Mouse (Mus musculus) brain, embryonic 14.5 days (tissue): ENCODE results near the gene Heatr6. TPM values are rescaled to one million over a fixed set of nuclear protein-coding genes. Genes with fewer than 3 reads are reported as not detected.
A peak's percentile ranks its signal among the peaks of the same experiment; 100 is the strongest.

ENCODE experiments used
- DNase-seq: peaks from one replicate; pipeline ENCODE4 v3.0.0-alpha.2; 2011; ENCODE audit warnings: low read depth
- CTCF ChIP-seq: fragments of 200-500 bp; IDR thresholded peaks from 2 replicates; pipeline ENCODE4 v1.5.1; 2012; ENCODE audit warnings: inconsistent platforms, mild to moderate bottlenecking, moderate library complexity, borderline replicate concordance; ENCODE audit not compliant: insufficient read depth, insufficient read length; ENCODE audit errors: extremely low read depth
- POLR2A ChIP-seq: fragments of 200-500 bp; IDR thresholded peaks from 2 replicates; pipeline ENCODE4 v1.6.1; 2012; ENCODE audit warnings: mild to moderate bottlenecking, inconsistent platforms, borderline replicate concordance; ENCODE audit not compliant: poor library complexity, insufficient read depth, insufficient read length, severe bottlenecking; ENCODE audit errors: extremely low read depth
- polyA plus RNA-seq: library from polyadenylated mRNA; depleted of rRNA; stranded (reverse); fragments of >200 nt; gene quantifications from 2 replicates; pipeline ENCODE4 v1.2.3, GENCODE M21; 2012

Gene Heatr6
- polyA plus RNA-seq, 1 experiment, result 35.9 TPM

DNA sequence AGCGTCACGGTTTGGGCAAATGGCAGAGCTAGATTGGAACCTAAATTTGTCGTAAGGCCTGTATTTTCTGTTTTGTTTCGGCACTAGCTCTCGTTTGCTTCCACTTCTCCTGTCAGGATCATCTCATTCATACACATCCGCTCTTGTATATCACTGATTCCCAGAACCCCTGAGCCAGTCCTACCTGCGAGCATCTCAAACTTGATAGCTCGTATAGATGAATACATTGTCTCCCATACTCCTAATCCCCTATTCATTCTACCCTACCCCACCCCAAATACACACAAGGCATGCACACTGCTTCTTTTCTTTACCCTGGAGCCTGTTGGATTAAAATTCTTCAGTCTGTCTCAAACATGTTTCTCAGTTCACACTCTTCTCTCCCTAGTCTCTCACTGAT, 731 bp downstream of the Heatr6 start:
- TF ChIP-seq CTCF (no peak), POLR2A (no peak)
- no peak for DNase-seq

DNA sequence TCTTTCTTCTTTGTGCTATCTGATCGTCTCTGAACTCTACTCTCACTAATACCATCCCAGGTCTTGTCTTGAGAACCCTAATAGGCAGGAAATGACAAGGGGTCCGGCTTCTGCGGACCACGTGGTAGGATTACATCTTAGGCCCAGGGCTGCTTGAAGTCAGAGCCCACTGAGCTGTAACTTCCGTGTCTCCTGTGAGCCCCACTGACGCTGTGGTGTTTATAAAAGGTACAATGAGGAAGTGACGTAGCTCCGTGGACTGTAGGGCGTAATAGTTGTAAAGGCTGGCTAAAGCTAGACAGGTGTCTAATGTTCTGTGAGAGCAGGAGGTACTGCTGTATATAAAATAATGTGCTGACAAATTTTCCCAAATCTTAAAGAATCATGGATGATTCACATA, 13.8 kb downstream of the Heatr6 start:
- DNase-seq, result no peak
- TF ChIP-seq POLR2A, result no peak
- no peak for TF ChIP-seq CTCF

DNA sequence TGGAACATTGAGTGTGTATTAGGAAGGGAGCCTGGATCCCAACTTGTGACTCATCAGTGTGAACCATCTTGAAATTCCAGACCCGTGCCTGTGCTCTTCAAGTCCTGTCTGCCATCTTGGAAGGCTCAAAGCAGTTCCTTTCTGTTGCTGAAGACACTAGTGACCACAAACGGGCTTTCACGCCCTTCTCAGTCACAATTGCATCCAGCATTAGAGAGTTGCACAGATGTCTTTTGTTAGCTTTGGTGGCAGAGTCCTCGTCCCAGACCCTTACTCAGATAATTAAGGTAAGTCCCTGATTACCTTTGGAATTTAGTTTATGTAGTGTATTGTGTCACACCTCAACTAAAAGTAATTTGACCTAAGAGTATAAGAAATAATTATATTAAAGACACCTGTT, 15.5 kb downstream of the Heatr6 start:
- DNase-seq, result no peak
- TF ChIP-seq CTCF (no peak), POLR2A (no peak)

DNA sequence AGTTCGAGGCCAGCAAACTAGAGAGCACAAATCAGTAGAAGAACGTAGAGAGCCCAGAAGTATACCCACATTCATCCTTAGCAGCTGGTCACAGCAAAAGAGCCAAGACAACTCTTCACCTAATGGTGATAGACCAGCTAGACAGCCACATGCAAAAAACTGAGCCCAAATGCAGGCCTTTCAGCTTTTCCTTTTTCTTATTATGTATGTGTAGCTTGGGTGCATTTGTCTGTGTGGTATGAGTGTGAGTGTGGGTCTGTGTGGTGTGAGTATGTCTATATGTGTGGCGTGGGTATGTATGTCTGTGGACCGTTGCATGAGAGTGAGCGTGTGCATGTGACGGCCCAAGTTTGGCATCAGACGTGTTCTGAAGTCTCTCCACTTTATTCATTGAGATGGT, 17.5 kb downstream of the Heatr6 start:
- TF ChIP-seq CTCF (no peak), POLR2A (no peak)
- DNase-seq, result no peak

DNA sequence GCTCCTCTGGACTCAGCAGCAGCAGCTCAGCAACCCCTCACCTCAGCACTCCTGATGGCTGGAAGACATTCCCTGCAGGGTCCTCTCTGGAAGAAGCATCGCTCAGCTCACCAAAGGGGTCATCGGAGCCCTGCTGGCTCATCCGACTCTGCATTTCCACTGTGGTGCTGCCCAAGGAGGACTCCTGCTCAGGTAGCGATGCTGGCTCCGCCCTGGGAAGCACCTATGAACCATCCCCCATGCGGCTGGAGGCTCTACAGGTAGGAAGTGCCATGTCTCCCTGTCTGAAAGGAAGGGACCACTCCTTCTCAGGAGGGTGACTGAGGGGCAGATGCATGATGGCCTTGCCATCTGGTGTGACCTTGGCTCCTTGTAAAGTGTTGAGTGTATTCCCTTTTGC, 18.8 kb downstream of the Heatr6 start:
- DNase-seq, result no peak
- TF ChIP-seq POLR2A, result no peak
- TF ChIP-seq CTCF, result no peak

DNA sequence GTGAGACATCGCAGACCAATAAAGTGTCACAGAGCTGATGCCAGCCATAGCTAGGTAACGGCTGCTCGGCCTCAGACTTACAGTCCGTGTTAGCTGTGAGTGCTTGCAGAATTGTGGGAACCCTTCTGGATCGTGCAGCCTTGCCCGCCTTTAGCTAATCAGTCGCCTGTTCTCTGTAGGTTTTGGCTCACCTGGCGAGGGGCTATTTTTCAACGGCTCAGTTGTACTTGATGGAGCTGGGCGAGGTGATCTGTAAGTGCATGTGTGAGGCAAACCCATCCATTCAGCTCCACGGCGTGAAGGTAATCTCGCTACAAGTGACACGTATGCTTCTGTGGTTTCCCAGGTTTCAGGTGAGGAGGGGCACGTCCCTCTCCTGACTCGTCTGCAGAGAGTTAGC, 20.2 kb downstream of the Heatr6 start:
- DNase-seq, result no peak
- TF ChIP-seq CTCF (no peak), POLR2A (no peak)

DNA sequence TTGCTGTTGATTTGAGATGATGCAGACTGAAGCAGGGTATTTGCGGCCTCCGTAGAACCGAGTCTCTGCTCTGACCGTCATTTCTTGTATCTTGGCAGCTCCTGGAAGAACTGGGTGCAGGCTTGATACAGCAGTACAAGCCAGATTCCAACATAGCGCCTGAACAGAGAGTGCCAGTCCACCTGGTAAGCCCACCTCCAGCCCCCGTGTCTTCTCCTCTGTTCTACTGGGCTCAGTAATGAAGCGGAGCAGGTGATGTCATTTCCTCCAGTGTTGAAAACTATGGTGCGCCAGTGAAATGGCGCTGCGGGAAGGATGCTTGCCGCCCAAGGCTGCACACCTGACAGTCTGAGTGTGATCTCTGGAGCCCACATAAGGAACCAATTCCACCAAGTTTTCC, 20.8 kb downstream of the Heatr6 start:
- DNase-seq, result no peak
- TF ChIP-seq POLR2A (no peak), CTCF (no peak)

DNA sequence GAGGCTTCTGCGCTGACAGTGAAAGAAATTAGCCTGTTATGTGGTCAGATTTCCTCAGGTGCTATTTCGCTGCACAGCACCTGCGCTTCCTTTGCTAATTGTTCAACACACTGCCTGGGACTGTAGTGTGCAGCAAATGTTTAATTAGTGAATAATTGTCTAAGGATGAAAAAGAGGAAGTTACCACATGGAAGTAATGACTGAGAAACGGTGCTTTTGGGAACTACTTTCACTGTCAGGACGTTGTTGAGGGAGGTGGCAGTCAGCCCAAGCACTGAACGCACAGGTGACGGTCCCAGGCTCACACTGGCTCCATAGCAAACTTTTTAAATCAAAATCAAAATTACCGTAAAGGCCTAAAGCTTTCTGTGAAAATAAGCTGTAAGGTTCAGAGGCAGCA, 23.3 kb downstream of the Heatr6 start:
- DNase-seq, result no peak
- TF ChIP-seq CTCF (no peak), POLR2A (no peak)

DNA sequence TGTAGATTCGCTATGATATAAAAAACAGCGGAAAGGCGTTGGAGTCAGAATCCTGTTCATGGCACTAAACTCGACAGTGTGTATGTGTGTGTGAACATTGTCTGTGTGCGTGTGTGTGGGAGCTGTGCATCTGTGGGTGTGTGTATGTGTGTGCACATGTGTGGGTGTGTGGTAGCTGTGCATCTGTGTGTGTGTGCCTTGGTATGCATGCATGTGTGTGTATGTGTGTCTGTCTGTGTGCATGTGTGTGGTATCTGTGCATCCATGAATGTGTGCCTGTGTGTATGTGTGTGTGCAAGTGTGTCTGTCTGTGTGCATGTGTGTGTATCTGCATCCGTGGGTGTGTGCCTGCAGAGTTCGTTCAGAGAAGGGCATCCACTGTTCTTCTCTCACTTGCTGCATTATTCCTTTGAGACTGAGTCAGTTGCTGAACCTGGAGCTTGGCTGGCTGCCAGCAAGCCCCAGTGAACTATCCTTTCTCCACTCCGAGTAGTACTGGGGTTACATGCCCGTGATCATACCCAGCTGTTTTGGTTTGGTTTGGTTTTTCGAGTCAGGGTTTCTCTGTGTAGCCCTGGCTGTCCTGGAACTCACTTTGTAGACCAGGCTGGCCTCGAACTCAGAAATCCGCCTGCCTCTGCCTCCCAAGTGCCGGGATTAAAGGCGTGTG, 30.6 kb downstream of the Heatr6 start:
- DNase-seq, result no peak
- no peak for TF ChIP-seq POLR2A
- no peak for TF ChIP-seq CTCF

DNA sequence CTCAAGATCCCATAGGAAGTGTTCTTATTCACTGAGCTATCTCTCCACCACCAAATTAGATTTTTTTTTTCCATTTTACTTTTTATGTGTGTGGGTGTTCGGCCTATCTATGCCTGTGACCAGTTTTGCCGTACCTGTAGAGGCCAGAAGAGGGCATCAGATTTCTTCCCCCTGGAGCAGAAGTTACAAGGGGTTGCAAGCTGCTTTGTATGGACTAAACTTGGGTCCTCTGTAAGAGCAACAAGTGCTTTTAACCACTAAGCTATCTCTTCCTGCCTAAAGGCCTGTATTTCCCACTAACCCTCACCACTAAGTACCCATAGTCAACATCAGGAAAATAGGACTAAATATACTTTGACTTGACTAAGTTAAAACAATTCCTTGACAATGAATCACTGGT, 31.2 kb downstream of the Heatr6 start:
- no peak for DNase-seq
- TF ChIP-seq CTCF (no peak; the same call in 1 of the 2 replicates), POLR2A (no peak)

DNA sequence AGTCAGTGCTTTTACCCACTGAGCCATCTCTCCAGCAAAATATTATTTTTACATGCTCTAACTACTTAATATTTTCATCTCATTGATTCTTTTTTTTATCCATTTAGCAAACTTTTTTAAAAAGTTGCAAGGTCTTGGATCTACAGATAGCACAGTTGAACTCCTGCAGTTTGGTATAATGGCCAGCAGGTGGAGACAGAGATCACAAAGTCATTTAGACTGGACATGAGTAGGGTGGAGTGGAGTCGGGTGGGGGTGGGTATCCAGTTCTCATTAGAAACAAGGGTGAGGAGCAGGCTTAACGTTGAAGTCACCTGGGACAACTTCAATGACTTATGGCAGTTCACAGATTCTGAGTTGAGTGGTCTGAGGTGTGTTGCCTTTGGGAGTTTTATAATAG, 31.9 kb downstream of the Heatr6 start:
- TF ChIP-seq CTCF (peak; percentile 76; the same call in 1 of the 2 replicates), POLR2A (no peak)
- DNase-seq, result peak; percentile 79

DNA sequence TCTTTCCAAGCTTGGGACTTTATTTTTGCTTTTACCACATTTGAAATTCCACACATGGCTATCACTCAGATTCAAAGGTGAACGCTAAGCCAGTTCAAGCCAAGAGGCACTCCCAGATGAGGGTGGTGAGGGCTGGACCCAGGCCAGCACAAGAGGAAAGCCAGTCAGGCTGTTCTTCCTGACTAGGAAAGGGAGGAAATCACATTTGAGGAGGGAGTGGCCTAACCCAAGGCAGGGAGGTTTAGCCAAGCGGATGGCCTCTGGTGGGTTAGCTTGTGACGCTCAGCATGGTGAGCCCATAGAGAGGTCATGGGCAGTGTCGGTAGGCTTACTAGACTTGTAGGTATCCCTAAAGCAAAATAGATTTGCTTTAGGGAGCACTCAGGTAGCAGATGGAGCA, 33.3 kb downstream of the Heatr6 start:
- no peak for DNase-seq
- no peak for TF ChIP-seq POLR2A
- TF ChIP-seq CTCF, result no peak

DNA sequence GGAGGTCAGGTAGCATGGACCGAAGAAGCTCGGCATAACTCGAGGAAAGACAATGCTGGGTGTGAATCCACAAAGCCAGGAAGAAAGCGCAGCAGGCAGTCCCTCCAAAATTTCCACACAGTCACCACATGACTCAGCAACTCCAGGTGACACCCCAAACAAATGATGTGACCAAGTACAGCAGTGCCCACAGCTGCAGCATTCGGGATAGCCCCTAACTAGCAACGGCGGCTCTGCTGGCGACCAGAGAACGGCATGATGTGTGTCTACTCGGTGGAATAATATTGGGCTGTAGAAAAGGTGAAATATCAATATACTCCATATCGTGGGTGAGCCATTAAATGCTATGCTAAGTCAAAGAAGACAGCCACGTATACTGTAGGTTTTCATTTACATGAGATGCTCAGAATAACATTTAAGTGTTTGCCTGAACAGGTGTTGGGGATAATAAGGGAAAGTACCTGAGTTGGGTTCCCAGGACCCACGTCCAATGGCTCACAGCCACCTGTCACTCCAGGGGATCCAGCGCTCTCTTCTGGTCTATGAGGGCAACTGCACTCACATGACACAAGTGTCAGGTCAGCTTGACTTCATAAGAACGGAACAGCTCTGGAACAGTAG, 34.0 kb downstream of the Heatr6 start:
- no peak for DNase-seq

DNA sequence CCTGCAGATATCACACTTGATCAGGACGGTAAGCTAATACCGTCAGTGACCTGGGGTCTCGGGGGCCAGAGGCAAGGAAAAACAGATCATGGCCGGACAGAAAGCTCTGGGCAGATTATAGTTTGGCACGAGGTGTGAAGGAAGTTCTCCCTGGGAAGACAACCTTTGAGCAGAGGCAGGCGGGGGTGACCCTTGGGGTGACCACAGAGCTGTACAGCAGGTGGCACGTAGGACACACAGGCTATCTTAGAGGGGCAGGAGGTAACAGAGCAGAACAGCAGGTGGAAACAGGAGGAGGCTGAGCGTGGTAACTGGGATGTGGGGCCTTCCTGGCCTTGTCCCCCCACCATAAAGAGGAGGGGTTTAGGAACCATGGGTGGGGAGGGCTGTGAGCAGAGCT, 34.8 kb downstream of the Heatr6 start:
- no peak for TF ChIP-seq POLR2A
- no peak for TF ChIP-seq CTCF
- DNase-seq, result no peak

More for the DNA sequence above, 34.0 kb downstream of the Heatr6 start:
- no peak for TF ChIP-seq POLR2A
- peak; percentile 32; the same call in 1 of the 2 replicates for TF ChIP-seq CTCF

DNA sequence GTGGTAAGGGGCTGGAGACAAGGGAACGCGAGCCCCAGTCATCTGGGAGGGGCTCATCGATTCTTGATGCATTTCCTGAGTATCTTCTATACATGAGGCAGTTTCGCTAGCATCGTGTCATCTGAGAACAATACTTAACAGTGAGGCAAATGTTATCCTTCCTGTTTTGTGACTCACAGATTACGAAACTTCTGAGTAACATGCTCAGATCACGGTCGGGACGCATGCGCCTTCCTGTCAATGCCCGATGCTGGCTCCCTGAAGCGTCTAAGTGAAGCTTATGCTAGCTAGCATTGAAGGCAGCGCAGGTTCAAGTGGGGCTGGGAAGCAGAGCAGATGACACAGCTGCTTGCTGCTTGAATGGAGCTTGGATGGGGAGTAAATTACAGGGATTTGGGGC, 35.8 kb downstream of the Heatr6 start:
- no peak for DNase-seq
- TF ChIP-seq POLR2A (no peak), CTCF (no peak)

DNA sequence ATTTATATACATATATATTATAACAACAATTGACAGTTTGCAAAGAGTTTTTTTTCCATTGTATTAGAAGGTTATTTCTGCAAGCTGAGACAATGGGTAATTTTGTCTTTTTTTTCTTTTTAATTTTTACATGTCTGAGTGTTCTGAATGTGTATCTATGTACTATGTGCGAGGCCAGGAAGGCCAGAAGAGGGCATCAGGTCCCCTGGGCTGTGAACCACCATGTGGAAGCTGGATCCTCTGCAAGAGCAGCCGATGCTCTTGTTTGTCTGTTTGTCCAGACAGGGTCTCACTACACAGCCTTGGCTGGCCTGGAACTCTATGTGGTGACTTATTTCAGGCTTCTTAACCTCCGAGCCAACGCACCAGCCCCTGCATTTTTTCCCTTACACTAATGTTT, 37.6 kb downstream of the Heatr6 start:
- TF ChIP-seq CTCF, result no peak
- TF ChIP-seq POLR2A, result no peak
- no peak for DNase-seq
